Mouse (Mus musculus) C2C12 (cell line): ENCODE results near the gene Hsf2bp.

ENCODE experiments used
- CEBPB ChIP-seq: IDR thresholded peaks from one replicate; pipeline ENCODE4 v1.6.1; 2011; ENCODE audit warnings: low read depth, mild to moderate bottlenecking, control low read depth, moderate library complexity
- MYOG ChIP-seq: IDR thresholded peaks from one replicate; pipeline ENCODE4 v1.6.1; 2011; ENCODE audit not compliant: control insufficient read depth, insufficient read length; ENCODE audit errors: extremely low read depth

- TF ChIP-seq CEBPB = no peak
- TF ChIP-seq MYOG = no peak
These were observed 24.5 kb downstream of the Hsf2bp start for GRCm38 (mm10) chr17:32011694-32012093.
